Mouse (Mus musculus): ENCODE measurements around the gene Rab11a. TPM values are rescaled to one million over a fixed set of nuclear protein-coding genes. Genes with fewer than 3 reads are reported as not detected.

Gene Rab11a
- polyA plus RNA-seq, 1 experiment from 2014 or later, result 1,132 TPM

DNA sequence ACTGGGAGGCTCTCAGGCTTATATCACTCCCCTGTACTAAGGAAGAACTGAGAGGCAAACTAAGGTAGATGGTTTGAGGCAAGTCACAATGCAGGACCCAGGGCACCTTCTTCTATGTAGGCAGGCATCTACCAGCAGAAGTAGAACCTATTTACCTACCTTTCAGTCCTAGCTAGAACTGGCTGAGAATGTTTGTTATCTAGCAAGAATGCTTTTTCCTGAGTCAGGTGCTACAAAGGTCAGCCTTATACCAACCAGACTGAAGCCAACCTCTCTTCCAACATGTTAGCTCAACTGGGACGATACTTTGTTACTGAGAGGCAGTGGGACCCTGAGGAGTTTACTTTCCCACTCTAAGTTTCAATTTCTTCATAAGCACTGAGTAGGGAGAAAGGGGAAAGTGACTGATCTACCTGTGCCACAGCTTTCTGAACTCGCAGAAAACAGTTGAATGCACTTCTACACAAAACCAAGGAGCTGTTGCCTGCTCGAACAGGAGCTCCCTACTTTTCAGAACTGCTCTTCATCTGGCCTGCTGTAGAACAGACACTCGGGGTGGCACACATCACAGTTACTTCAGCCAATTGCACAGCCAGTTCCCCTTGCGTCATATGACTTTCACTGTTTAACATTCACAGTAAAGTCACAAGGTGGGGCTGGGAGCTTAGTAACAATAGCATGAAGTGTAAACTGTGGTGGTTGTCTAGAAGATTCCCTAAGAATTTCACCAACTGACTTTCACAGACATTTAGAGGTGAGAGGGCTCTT lies 33.3 kb downstream of the Rab11a start:
- WGBS, result 83% methylated on average over 5 of the region's 5 CpGs

GRCm38 (mm10) chr9:64703420-64703965 lies 34.1 kb downstream of the Rab11a start:
- Histone ChIP-seq H3K27ac (peak overlapping the region; percentile 42; the same call in 1 of the 2 replicates), H3K9me3 (replicated peaks; ENCODE audit: low read length) (no peaks in the 10 kb centered on the region)

More for the DNA sequence above, 33.3 kb downstream of the Rab11a start:
- H3K4me2 ChIP-seq (ENCODE audit: low read length), result no peak overlapping the region
- no peaks in the 10 kb centered on the region for H3K9me3 ChIP-seq (replicated peaks; ENCODE audit: low read length)
- H3K27me3 ChIP-seq (ENCODE audit: insufficient read depth, low read length), result no peaks in the 10 kb centered on the region
- peaks cover 8% of the 10 kb centered on the region; the same call in 1 of the 2 replicates for H3K4me1 ChIP-seq (replicated peaks; ENCODE audit: insufficient read depth, low read length)
- no peak for TF ChIP-seq CTCF (IDR thresholded peaks at IDR 0.05; ENCODE audit: low read depth)
- ATAC-seq (replicated peaks; ENCODE audit: low FRiP score, low read depth) (no peak), DNase-seq (ENCODE audit: low spot score) (no peak)
- H3K36me3 ChIP-seq (ENCODE audit: insufficient read depth, low read length), result peaks cover 12% of the 10 kb centered on the region
- H3K27ac ChIP-seq, result peak overlapping the region; percentile 42
- no peak overlapping the region for H3K4me3 ChIP-seq (replicated peaks; ENCODE audit: low read depth, low read length)
- no peak overlapping the region for H3K9ac ChIP-seq (ENCODE audit: low read depth, low read length)

GRCm38 (mm10) chr9:64702937-64703336 lies 34.6 kb downstream of the Rab11a start:
- ATAC-seq (replicated peaks; ENCODE audit: low FRiP score, low read depth), result no peak
- peaks cover 8% of the 10 kb centered on the region; the same call in 1 of the 2 replicates for H3K4me1 ChIP-seq (replicated peaks; ENCODE audit: insufficient read depth, low read length)
- peak; percentile 37 for DNase-seq (ENCODE audit: low spot score)
- H3K9me3 ChIP-seq (replicated peaks; ENCODE audit: low read length), result no peaks in the 10 kb centered on the region
- 57% methylated on average over 2 of the region's 2 CpGs for WGBS
- H3K27me3 ChIP-seq (ENCODE audit: insufficient read depth, low read length), result no peaks in the 10 kb centered on the region
- TF ChIP-seq CTCF (IDR thresholded peaks at IDR 0.05; ENCODE audit: low read depth), result no peak
- H3K9ac ChIP-seq (ENCODE audit: low read depth, low read length), result no peak overlapping the region
- no peak overlapping the region for H3K4me3 ChIP-seq (replicated peaks; ENCODE audit: low read depth, low read length)
- 0 out of 2 replicates have a peak overlapping the region, but pooled peaks have one; percentile 42 for H3K27ac ChIP-seq
- H3K36me3 ChIP-seq (ENCODE audit: insufficient read depth, low read length), result peaks cover 4% of the 10 kb centered on the region
- H3K4me2 ChIP-seq (ENCODE audit: low read length), result no peak overlapping the region

More at GRCm38 (mm10) chr9:64703420-64703965, 34.1 kb downstream of the Rab11a start:
- DNase-seq (ENCODE audit: low spot score), result no peak
- H3K4me2 ChIP-seq (ENCODE audit: low read length), result no peak overlapping the region
- H3K27me3 ChIP-seq (ENCODE audit: insufficient read depth, low read length), result no peaks in the 10 kb centered on the region
- no peak overlapping the region for H3K9ac ChIP-seq (ENCODE audit: low read depth, low read length)
- no peak overlapping the region for H3K4me3 ChIP-seq (replicated peaks; ENCODE audit: low read depth, low read length)
- peaks cover 10% of the 10 kb centered on the region for H3K36me3 ChIP-seq (ENCODE audit: insufficient read depth, low read length)
- no peak for ATAC-seq (replicated peaks; ENCODE audit: low FRiP score, low read depth)
- TF ChIP-seq CTCF (IDR thresholded peaks at IDR 0.05; ENCODE audit: low read depth), result no peak
- H3K4me1 ChIP-seq (replicated peaks; ENCODE audit: insufficient read depth, low read length), result peaks cover 8% of the 10 kb centered on the region; the same call in 1 of the 2 replicates

DNA sequence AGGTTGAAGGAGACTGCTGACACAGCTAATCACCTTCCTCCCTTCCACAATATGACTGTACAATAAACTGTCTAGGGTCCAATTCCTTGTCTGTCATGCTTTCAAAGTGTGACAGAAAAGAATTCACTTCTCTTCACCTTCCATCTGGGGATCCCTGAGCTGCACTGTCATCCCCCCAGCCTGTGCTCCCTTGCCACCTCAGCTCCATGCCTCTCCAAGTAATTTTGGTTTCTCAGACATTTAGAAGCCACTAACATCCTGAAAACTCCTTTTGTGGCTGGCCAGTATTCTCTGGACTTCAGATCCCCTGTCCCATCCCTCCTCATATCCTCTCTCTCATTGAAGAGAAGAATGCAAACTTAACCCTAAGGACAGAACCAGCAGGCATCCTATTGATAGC lies 35.2 kb downstream of the Rab11a start:
- Histone ChIP-seq H3K4me1 (replicated peaks; ENCODE audit: insufficient read depth, low read length) (peaks cover 8% of the 10 kb centered on the region; the same call in 1 of the 2 replicates), H3K27me3 (ENCODE audit: insufficient read depth, low read length) (no peaks in the 10 kb centered on the region), H3K4me2 (ENCODE audit: low read length) (no peak overlapping the region), H3K27ac (no peak overlapping the region), H3K9ac (ENCODE audit: low read depth, low read length) (no peak overlapping the region), H3K9me3 (replicated peaks; ENCODE audit: low read length) (no peaks in the 10 kb centered on the region), H3K36me3 (ENCODE audit: insufficient read depth, low read length) (0 out of 2 replicates have a peak, but pooled peaks cover 2% of the 10 kb centered on the region), H3K4me3 (replicated peaks; ENCODE audit: low read depth, low read length) (no peak overlapping the region)
- no peak for TF ChIP-seq CTCF (IDR thresholded peaks at IDR 0.05; ENCODE audit: low read depth)
- ATAC-seq (replicated peaks; ENCODE audit: low FRiP score, low read depth) (no peak), DNase-seq (ENCODE audit: low spot score) (no peak)

- no peak for ATAC-seq (replicated peaks; ENCODE audit: low FRiP score, low read depth)
- peaks cover 8% of the 10 kb centered on the region; the same call in 1 of the 2 replicates for H3K4me1 ChIP-seq (replicated peaks; ENCODE audit: insufficient read depth, low read length)
- H3K36me3 ChIP-seq (ENCODE audit: insufficient read depth, low read length), result 0 out of 2 replicates have a peak, but pooled peaks cover 2% of the 10 kb centered on the region
- no peak for TF ChIP-seq CTCF (IDR thresholded peaks at IDR 0.05; ENCODE audit: low read depth)
- DNase-seq (ENCODE audit: low spot score), result no peak
- H3K27me3 ChIP-seq (ENCODE audit: insufficient read depth, low read length), result no peaks in the 10 kb centered on the region
- peak overlapping the region; percentile 15 for H3K27ac ChIP-seq
- no peak overlapping the region for H3K4me2 ChIP-seq (ENCODE audit: low read length)
- no peak overlapping the region for H3K9ac ChIP-seq (ENCODE audit: low read depth, low read length)
- H3K4me3 ChIP-seq (replicated peaks; ENCODE audit: low read depth, low read length), result no peak overlapping the region
- no peaks in the 10 kb centered on the region for H3K9me3 ChIP-seq (replicated peaks; ENCODE audit: low read length)
- 81% methylated on average over 1 of the region's 1 CpGs for WGBS
These were observed 35.9 kb downstream of the Rab11a start for GRCm38 (mm10) chr9:64701651-64702050.

- Histone ChIP-seq H3K9ac (ENCODE audit: low read depth, low read length) (no peak overlapping the region), H3K27me3 (ENCODE audit: insufficient read depth, low read length) (no peaks in the 10 kb centered on the region), H3K4me3 (replicated peaks; ENCODE audit: low read depth, low read length) (no peak overlapping the region), H3K4me2 (ENCODE audit: low read length) (no peak overlapping the region), H3K36me3 (ENCODE audit: insufficient read depth, low read length) (0 out of 2 replicates have a peak, but pooled peaks cover 4% of the 10 kb centered on the region), H3K27ac (peak overlapping the region; percentile 42), H3K4me1 (replicated peaks; ENCODE audit: insufficient read depth, low read length) (peaks cover 8% of the 10 kb centered on the region; the same call in 1 of the 2 replicates), H3K9me3 (replicated peaks; ENCODE audit: low read length) (no peaks in the 10 kb centered on the region)
- 63% methylated on average over 4 of the region's 4 CpGs for WGBS
- TF ChIP-seq CTCF (IDR thresholded peaks at IDR 0.05; ENCODE audit: low read depth), result no peak
- DNase-seq (ENCODE audit: low spot score) (peak; percentile 51), ATAC-seq (replicated peaks; ENCODE audit: low FRiP score, low read depth) (peak; percentile 56)
These were observed 36.9 kb downstream of the Rab11a start for GRCm38 (mm10) chr9:64700451-64701311.
